Mouse (Mus musculus) midbrain, embryonic 12.5 days (tissue): ENCODE results near the gene Csrnp2. TPM values are rescaled to one million over a fixed set of nuclear protein-coding genes. Genes with fewer than 3 reads are reported as not detected.
"Not testable (repeated sequence)": the region's sequence is repeated elsewhere in the genome, so short reads cannot be mapped to it uniquely, and the experiment has no call there.

Source experiments
- ATAC-seq: fragments of 200-750 bp; cut with Nextera tagmentation; 2 replicates; pipeline ENCODE4 v1.8.0; 2017; ENCODE audit warnings: low read depth, moderate TSS enrichment, moderate library complexity; ENCODE audit not compliant: low FRiP score
- H3K27ac ChIP-seq: fragments of 300-500 bp; sonication (generic); replicated peaks from 2 replicates; pipeline ENCODE4 v1.5.1; 2016; ENCODE audit warnings: mild to moderate bottlenecking
- H3K27me3 ChIP-seq: fragments of 300-500 bp; sonication (generic); 2 replicates; pipeline ENCODE4 v1.6.1; 2016; ENCODE audit warnings: mild to moderate bottlenecking
- H3K36me3 ChIP-seq: fragments of 300-500 bp; sonication (generic); 2 replicates; pipeline ENCODE4 v1.6.1; 2016
- H3K4me1 ChIP-seq: fragments of 300-500 bp; sonication (generic); 2 replicates; pipeline ENCODE4 v1.6.1; 2016
- H3K4me2 ChIP-seq: fragments of 300-500 bp; sonication (generic); replicated peaks from 2 replicates; pipeline ENCODE4 v1.6.1; 2016; ENCODE audit warnings: mild to moderate bottlenecking, moderate library complexity
- H3K4me3 ChIP-seq: fragments of 300-500 bp; sonication (generic); 2 replicates; pipeline ENCODE4 v1.5.1; 2016; ENCODE audit warnings: mild to moderate bottlenecking
- H3K9ac ChIP-seq: fragments of 300-500 bp; sonication (generic); replicated peaks from 2 replicates; pipeline ENCODE4 v1.6.1; 2016; ENCODE audit warnings: mild to moderate bottlenecking, moderate library complexity
- H3K9me3 ChIP-seq: fragments of 300-500 bp; sonication (generic); 2 replicates; pipeline ENCODE4 v1.6.1; 2016; ENCODE audit warnings: mild to moderate bottlenecking
- WGBS: fragments of 180-500 bp; shearing (Covaris S2); methylation state at CpG from one replicate; pipeline ENCODE4 v1.1.7; 2016; 5-methylcytosine and 5-hydroxymethylcytosine counted together
- polyA plus RNA-seq: library from polyadenylated mRNA; unstranded; fragments of >200 nt; fragmentation: Nextera tagmentation; extraction: Ambion mirVana; gene quantifications from 2 replicates; pipeline ENCODE4 v1.2.1, GENCODE M21; 2016

The Csrnp2 gene
- polyA plus RNA-seq, 1 experiment from 2014 or later = 37.1 TPM

GRCm38 (mm10) chr15:100510072-100510471 is 14.8 kb upstream of the Csrnp2 start:
- H3K4me2 ChIP-seq = no peak overlapping the region
- no peaks in the 10 kb centered on the region for H3K9me3 ChIP-seq
- ATAC-seq = no peak
- no peaks in the 10 kb centered on the region for H3K27me3 ChIP-seq
- H3K36me3 ChIP-seq = peaks cover 91% of the 10 kb centered on the region
- H3K27ac ChIP-seq = no peak overlapping the region
- 93% methylated on average over 11 of the region's 11 CpGs for WGBS
- no peaks in the 10 kb centered on the region for H3K4me1 ChIP-seq
- H3K9ac ChIP-seq = no peak overlapping the region
- no peak overlapping the region for H3K4me3 ChIP-seq

- H3K27ac ChIP-seq = no peak overlapping the region
- H3K4me1 ChIP-seq = no peaks in the 10 kb centered on the region
- no peak overlapping the region for H3K4me3 ChIP-seq
- no peak overlapping the region for H3K4me2 ChIP-seq
- H3K36me3 ChIP-seq = peaks cover 92% of the 10 kb centered on the region
- no peak for ATAC-seq
- H3K9ac ChIP-seq = no peak overlapping the region
- no peaks in the 10 kb centered on the region for H3K9me3 ChIP-seq
- WGBS = 93% methylated on average over 13 of the region's 13 CpGs
- H3K27me3 ChIP-seq = no peaks in the 10 kb centered on the region
Observed at GRCm38 (mm10) chr15:100508454-100509167, 13.3 kb upstream of the Csrnp2 start.

- not testable (repeated sequence) for ATAC-seq, H3K9me3 ChIP-seq, H3K4me2 ChIP-seq, H3K4me1 ChIP-seq, H3K27ac ChIP-seq, H3K27me3 ChIP-seq, H3K9ac ChIP-seq, H3K4me3 ChIP-seq
- WGBS = 92% methylated on average over 8 of the region's 8 CpGs
- peaks cover 18% of the 10 kb centered on the region for H3K36me3 ChIP-seq
Observed at GRCm38 (mm10) chr15:100499506-100499905, 4.2 kb upstream of the Csrnp2 start.

GRCm38 (mm10) chr15:100494647-100495046 is 641 bp downstream of the Csrnp2 start:
- Histone ChIP-seq H3K27me3 (no peaks in the 10 kb centered on the region), H3K4me2 (peak overlapping the region; percentile 87), H3K9me3 (no peaks in the 10 kb centered on the region), H3K36me3 (0 out of 2 replicates have a peak, but pooled peaks cover under 1% of the 10 kb centered on the region), H3K4me3 (peak overlapping the region; percentile 86), H3K9ac (peak overlapping the region; percentile 93), H3K4me1 (peaks cover 40% of the 10 kb centered on the region), H3K27ac (peak overlapping the region; percentile 97)
- under 1% methylated on average over 28 of the region's 29 CpGs for WGBS
- peak; percentile 90 for ATAC-seq

GRCm38 (mm10) chr15:100491966-100492365 is 3.3 kb downstream of the Csrnp2 start:
- no peaks in the 10 kb centered on the region for H3K9me3 ChIP-seq
- 82% methylated on average over 9 of the region's 9 CpGs for WGBS
- H3K27ac ChIP-seq = no peak overlapping the region; the same call in 1 of the 2 replicates
- no peak overlapping the region for H3K9ac ChIP-seq
- ATAC-seq = no peak
- peaks cover 27% of the 10 kb centered on the region for H3K36me3 ChIP-seq
- H3K27me3 ChIP-seq = no peaks in the 10 kb centered on the region
- peak overlapping the region; percentile 87; the same call in 1 of the 2 replicates for H3K4me2 ChIP-seq
- peaks cover 42% of the 10 kb centered on the region for H3K4me1 ChIP-seq
- no peak overlapping the region for H3K4me3 ChIP-seq

- H3K4me3 ChIP-seq = no peak overlapping the region
- no peak overlapping the region for H3K27ac ChIP-seq
- no peak overlapping the region for H3K9ac ChIP-seq
- no peak overlapping the region for H3K4me2 ChIP-seq
- H3K9me3 ChIP-seq = no peaks in the 10 kb centered on the region
- H3K36me3 ChIP-seq = peaks cover 45% of the 10 kb centered on the region
- 88% methylated on average over 15 of the region's 15 CpGs for WGBS
- peaks cover 49% of the 10 kb centered on the region for H3K4me1 ChIP-seq
- no peak for ATAC-seq
- H3K27me3 ChIP-seq = no peaks in the 10 kb centered on the region
Observed at GRCm38 (mm10) chr15:100489263-100489662, 6.0 kb downstream of the Csrnp2 start.

GRCm38 (mm10) chr15:100488297-100488696 is 7.0 kb downstream of the Csrnp2 start:
- not testable (repeated sequence) for H3K9ac ChIP-seq, H3K27ac ChIP-seq, H3K9me3 ChIP-seq, H3K4me2 ChIP-seq, H3K27me3 ChIP-seq, H3K4me3 ChIP-seq, ATAC-seq
- WGBS = 88% methylated on average over 1 of the region's 1 CpGs
- Histone ChIP-seq H3K4me1 (peaks cover 39% of the 10 kb centered on the region), H3K36me3 (peaks cover 54% of the 10 kb centered on the region)

GRCm38 (mm10) chr15:100487050-100487449 is 8.2 kb downstream of the Csrnp2 start:
- H3K4me1 ChIP-seq = peaks cover 27% of the 10 kb centered on the region
- H3K36me3 ChIP-seq = peaks cover 67% of the 10 kb centered on the region
- 90% methylated on average over 2 of the region's 2 CpGs for WGBS
- no peak overlapping the region for H3K27ac ChIP-seq
- H3K9me3 ChIP-seq = no peaks in the 10 kb centered on the region
- H3K4me2 ChIP-seq = no peak overlapping the region
- no peak for ATAC-seq
- no peaks in the 10 kb centered on the region for H3K27me3 ChIP-seq
- H3K4me3 ChIP-seq = no peak overlapping the region
- H3K9ac ChIP-seq = no peak overlapping the region

GRCm38 (mm10) chr15:100486450-100486849 is 8.8 kb downstream of the Csrnp2 start:
- H3K9ac ChIP-seq = no peak overlapping the region
- peaks cover 22% of the 10 kb centered on the region for H3K4me1 ChIP-seq
- no peaks in the 10 kb centered on the region for H3K27me3 ChIP-seq
- H3K9me3 ChIP-seq = no peaks in the 10 kb centered on the region
- H3K4me2 ChIP-seq = no peak overlapping the region
- H3K27ac ChIP-seq = no peak overlapping the region
- peaks cover 73% of the 10 kb centered on the region for H3K36me3 ChIP-seq
- H3K4me3 ChIP-seq = no peak overlapping the region
- ATAC-seq = no peak
- 8% methylated on average over 7 of the region's 7 CpGs for WGBS

GRCm38 (mm10) chr15:100485576-100485975 is 9.7 kb downstream of the Csrnp2 start:
- H3K36me3 ChIP-seq = peaks cover 82% of the 10 kb centered on the region
- H3K9me3 ChIP-seq = no peaks in the 10 kb centered on the region
- 92% methylated on average over 3 of the region's 3 CpGs for WGBS

GRCm38 (mm10) chr15:100478925-100479324 is 16.4 kb downstream of the Csrnp2 start:
- H3K9me3 ChIP-seq = no peaks in the 10 kb centered on the region
- 79% methylated on average over 4 of the region's 4 CpGs for WGBS

More at GRCm38 (mm10) chr15:100485576-100485975, 9.7 kb downstream of the Csrnp2 start:
- Histone ChIP-seq H3K9ac (no peak overlapping the region), H3K4me2 (no peak overlapping the region), H3K4me3 (no peak overlapping the region), H3K27ac (no peak overlapping the region), H3K4me1 (peaks cover 16% of the 10 kb centered on the region), H3K27me3 (no peaks in the 10 kb centered on the region)
- ATAC-seq = no peak

GRCm38 (mm10) chr15:100478351-100478750 is 16.9 kb downstream of the Csrnp2 start:
- H3K4me2 ChIP-seq = no peak overlapping the region
- peaks cover 96% of the 10 kb centered on the region for H3K36me3 ChIP-seq
- no peak overlapping the region for H3K9ac ChIP-seq
- no peak for ATAC-seq
- H3K4me3 ChIP-seq = no peak overlapping the region
- 87% methylated on average over 10 of the region's 10 CpGs for WGBS
- H3K27me3 ChIP-seq = no peaks in the 10 kb centered on the region
- no peaks in the 10 kb centered on the region for H3K9me3 ChIP-seq
- H3K4me1 ChIP-seq = no peaks in the 10 kb centered on the region
- H3K27ac ChIP-seq = no peak overlapping the region

More at GRCm38 (mm10) chr15:100478925-100479324, 16.4 kb downstream of the Csrnp2 start:
- no peaks in the 10 kb centered on the region for H3K27me3 ChIP-seq
- H3K9ac ChIP-seq = no peak overlapping the region
- H3K4me1 ChIP-seq = no peaks in the 10 kb centered on the region
- no peak overlapping the region for H3K27ac ChIP-seq
- H3K4me2 ChIP-seq = no peak overlapping the region
- H3K4me3 ChIP-seq = no peak overlapping the region
- H3K36me3 ChIP-seq = peaks cover 96% of the 10 kb centered on the region
- no peak for ATAC-seq
